Mouse (Mus musculus): ENCODE results near the gene Nos1ap. TPM values are rescaled to one million over a fixed set of nuclear protein-coding genes. Genes with fewer than 3 reads are reported as not detected.
A peak's percentile ranks its signal among the peaks of the same experiment; 100 is the strongest.

Nos1ap gene
- polyA plus RNA-seq, 1 experiment from 2014 or later: 6.0 TPM

- H3K9me3 ChIP-seq (ENCODE audit: low read length): no peaks in the 10 kb centered on the region
- TF ChIP-seq EP300 (IDR thresholded peaks at IDR 0.05; ENCODE audit: low read depth) (no peak), CTCF (IDR thresholded peaks at IDR 0.05; ENCODE audit: low read depth) (no peak)
- no peaks in the 10 kb centered on the region for H3K27me3 ChIP-seq (ENCODE audit: insufficient read depth, low read length)
- no peak overlapping the region for H3K27ac ChIP-seq (ENCODE audit: low read depth)
- H3K9ac ChIP-seq (replicated peaks): no peak overlapping the region
- WGBS (ENCODE audit: insufficient replicate concordance): 60% methylated on average over 6 of the region's 6 CpGs
- no peak overlapping the region for H3K4me2 ChIP-seq (ENCODE audit: low read depth, low read length)
- no peak overlapping the region for H3K4me3 ChIP-seq (ENCODE audit: low read depth, low read length)
- peak; percentile 67 for ATAC-seq
- H3K4me1 ChIP-seq (ENCODE audit: insufficient read depth): no peaks in the 10 kb centered on the region
- 0 out of 2 replicates have a peak, but pooled peaks cover 3% of the 10 kb centered on the region for H3K36me3 ChIP-seq (replicated peaks; ENCODE audit: insufficient read depth, low read length)
- DNase-seq: no peak
Measured at GRCm38 (mm10) chr1:170303103-170303502, 286.6 kb downstream of the Nos1ap start.

GRCm38 (mm10) chr1:170302456-170302855, 287.2 kb downstream of the Nos1ap start:
- H3K4me1 ChIP-seq (ENCODE audit: insufficient read depth): no peaks in the 10 kb centered on the region
- 80% methylated on average over 6 of the region's 6 CpGs for WGBS (ENCODE audit: insufficient replicate concordance)
- H3K27me3 ChIP-seq (ENCODE audit: insufficient read depth, low read length): no peaks in the 10 kb centered on the region
- no peak overlapping the region for H3K4me3 ChIP-seq (ENCODE audit: low read depth, low read length)
- DNase-seq (no peak), ATAC-seq (no peak)
- H3K9me3 ChIP-seq (ENCODE audit: low read length): no peaks in the 10 kb centered on the region
- no peak overlapping the region for H3K9ac ChIP-seq (replicated peaks)
- TF ChIP-seq EP300 (IDR thresholded peaks at IDR 0.05; ENCODE audit: low read depth) (no peak), CTCF (IDR thresholded peaks at IDR 0.05; ENCODE audit: low read depth) (no peak)
- 0 out of 2 replicates have a peak, but pooled peaks cover 3% of the 10 kb centered on the region for H3K36me3 ChIP-seq (replicated peaks; ENCODE audit: insufficient read depth, low read length)
- no peak overlapping the region for H3K4me2 ChIP-seq (ENCODE audit: low read depth, low read length)
- no peak overlapping the region for H3K27ac ChIP-seq (ENCODE audit: low read depth)

- ATAC-seq (no peak), DNase-seq (no peak)
- Histone ChIP-seq H3K27me3 (ENCODE audit: insufficient read depth, low read length) (no peaks in the 10 kb centered on the region), H3K4me1 (ENCODE audit: insufficient read depth) (no peaks in the 10 kb centered on the region), H3K9ac (replicated peaks) (no peak overlapping the region), H3K4me3 (ENCODE audit: low read depth, low read length) (no peak overlapping the region), H3K9me3 (ENCODE audit: low read length) (no peaks in the 10 kb centered on the region), H3K4me2 (ENCODE audit: low read depth, low read length) (no peak overlapping the region), H3K27ac (ENCODE audit: low read depth) (no peak overlapping the region), H3K36me3 (replicated peaks; ENCODE audit: insufficient read depth, low read length) (0 out of 2 replicates have a peak, but pooled peaks cover 3% of the 10 kb centered on the region)
- 91% methylated on average over 9 of the region's 9 CpGs for WGBS (ENCODE audit: insufficient replicate concordance)
- TF ChIP-seq EP300 (IDR thresholded peaks at IDR 0.05; ENCODE audit: low read depth): no peak
- no peak for TF ChIP-seq CTCF (IDR thresholded peaks at IDR 0.05; ENCODE audit: low read depth)
Measured at GRCm38 (mm10) chr1:170301686-170302085, 288.0 kb downstream of the Nos1ap start.

- H3K9me3 ChIP-seq (ENCODE audit: low read length): no peaks in the 10 kb centered on the region
- no peaks in the 10 kb centered on the region for H3K4me1 ChIP-seq (ENCODE audit: insufficient read depth)
- ATAC-seq: no peak
- no peak for DNase-seq
- no peak overlapping the region for H3K4me3 ChIP-seq (ENCODE audit: low read depth, low read length)
- TF ChIP-seq CTCF (IDR thresholded peaks at IDR 0.05; ENCODE audit: low read depth): no peak
- TF ChIP-seq EP300 (IDR thresholded peaks at IDR 0.05; ENCODE audit: low read depth): no peak
- H3K9ac ChIP-seq (replicated peaks): no peak overlapping the region
- no peak overlapping the region for H3K4me2 ChIP-seq (ENCODE audit: low read depth, low read length)
- no peaks in the 10 kb centered on the region for H3K27me3 ChIP-seq (ENCODE audit: insufficient read depth, low read length)
- 45% methylated on average over 4 of the region's 4 CpGs for WGBS (ENCODE audit: insufficient replicate concordance)
- H3K36me3 ChIP-seq (replicated peaks; ENCODE audit: insufficient read depth, low read length): 0 out of 2 replicates have a peak, but pooled peaks cover 3% of the 10 kb centered on the region
- H3K27ac ChIP-seq (ENCODE audit: low read depth): no peak overlapping the region
Measured at GRCm38 (mm10) chr1:170299496-170299895, 290.2 kb downstream of the Nos1ap start.

GRCm38 (mm10) chr1:170294786-170295570, 294.7 kb downstream of the Nos1ap start:
- DNase-seq (no peak), ATAC-seq (no peak)
- Histone ChIP-seq H3K27me3 (ENCODE audit: insufficient read depth, low read length) (no peaks in the 10 kb centered on the region), H3K4me2 (ENCODE audit: low read depth, low read length) (no peak overlapping the region), H3K36me3 (replicated peaks; ENCODE audit: insufficient read depth, low read length) (no peaks in the 10 kb centered on the region), H3K9ac (replicated peaks) (no peak overlapping the region), H3K4me1 (ENCODE audit: insufficient read depth) (no peaks in the 10 kb centered on the region), H3K27ac (ENCODE audit: low read depth) (no peak overlapping the region), H3K4me3 (ENCODE audit: low read depth, low read length) (no peak overlapping the region), H3K9me3 (ENCODE audit: low read length) (no peaks in the 10 kb centered on the region; the same call in 1 of the 2 replicates)
- TF ChIP-seq CTCF (IDR thresholded peaks at IDR 0.05; ENCODE audit: low read depth) (no peak), EP300 (IDR thresholded peaks at IDR 0.05; ENCODE audit: low read depth) (no peak)
- 74% methylated on average over 15 of the region's 15 CpGs for WGBS (ENCODE audit: insufficient replicate concordance)

DNA sequence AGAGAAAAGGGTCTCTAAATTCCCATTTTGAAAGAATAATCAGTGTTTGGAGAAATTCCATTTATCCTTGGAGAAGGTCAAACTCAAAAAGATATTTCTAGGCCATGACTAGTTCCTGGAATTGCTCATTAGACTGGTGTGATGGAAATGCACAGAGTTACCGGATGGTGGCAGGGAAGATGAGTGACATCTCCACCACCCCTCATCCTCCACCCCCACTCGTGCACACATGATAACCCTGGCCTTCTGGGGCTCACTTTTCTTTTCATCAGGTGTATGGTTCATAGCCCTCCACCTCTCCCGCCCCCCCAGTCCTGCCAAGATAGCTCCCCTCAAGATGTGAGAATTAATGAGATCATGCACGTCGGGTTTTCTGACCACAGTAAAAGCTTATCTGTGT, 296.4 kb downstream of the Nos1ap start:
- Histone ChIP-seq H3K36me3 (replicated peaks; ENCODE audit: insufficient read depth, low read length) (no peaks in the 10 kb centered on the region), H3K9me3 (ENCODE audit: low read length) (no peaks in the 10 kb centered on the region; the same call in 1 of the 2 replicates), H3K9ac (replicated peaks) (no peak overlapping the region), H3K4me2 (ENCODE audit: low read depth, low read length) (no peak overlapping the region), H3K4me3 (ENCODE audit: low read depth, low read length) (no peak overlapping the region), H3K4me1 (ENCODE audit: insufficient read depth) (no peaks in the 10 kb centered on the region), H3K27ac (ENCODE audit: low read depth) (no peak overlapping the region), H3K27me3 (ENCODE audit: insufficient read depth, low read length) (no peaks in the 10 kb centered on the region)
- DNase-seq (no peak), ATAC-seq (no peak)
- TF ChIP-seq EP300 (IDR thresholded peaks at IDR 0.05; ENCODE audit: low read depth): no peak
- TF ChIP-seq CTCF (IDR thresholded peaks at IDR 0.05; ENCODE audit: low read depth): no peak
- 70% methylated on average over 5 of the region's 5 CpGs for WGBS (ENCODE audit: insufficient replicate concordance)

All from liver, postnatal 0 days (tissue).